Mouse (Mus musculus): ENCODE data around the gene Myocos. TPM values are rescaled to one million over a fixed set of nuclear protein-coding genes. Genes with fewer than 3 reads are reported as not detected.

Gene Myocos
- polyA plus RNA-seq (2015; fragmentation: Nextera tagmentation; extraction: Ambion mirVana) = not detected in 2 replicates

DNA sequence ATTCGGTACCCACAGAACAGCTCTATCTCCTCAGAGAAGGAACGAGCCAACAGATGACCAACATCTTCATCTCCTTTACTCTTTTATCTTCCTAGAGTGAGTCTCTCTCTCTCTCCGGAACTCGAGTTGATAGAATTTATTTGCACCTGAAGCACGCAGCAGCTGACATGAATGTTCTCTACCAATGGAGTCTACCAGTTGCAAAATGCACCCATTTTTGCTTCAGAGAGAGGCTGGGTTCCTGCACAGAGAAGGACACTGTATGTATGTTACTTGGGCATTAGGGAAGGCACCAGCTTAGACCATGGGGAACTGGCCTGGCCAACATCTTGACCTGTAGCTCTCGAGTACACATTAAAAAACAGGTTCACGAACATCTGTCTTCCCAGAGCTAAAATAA, at the start of gene Myocos:
Myocos (minus strand) TSS at position 101 of the 400 bp plus-strand sequence.
- no peak for ATAC-seq (replicated peaks; ENCODE audit: low FRiP score)
- H3K4me1 ChIP-seq = no peaks in the 10 kb centered on the region
- H3K9me3 ChIP-seq (replicated peaks) = no peaks in the 10 kb centered on the region
- no peak within 1 kb of the TSS for H3K27ac ChIP-seq
- no peak within 1 kb of the TSS for H3K4me3 ChIP-seq (replicated peaks)
- H3K4me2 ChIP-seq = no peak within 1 kb of the TSS
- no peaks in the 10 kb centered on the region for H3K27me3 ChIP-seq
- H3K36me3 ChIP-seq = no peaks in the 10 kb centered on the region
- WGBS = 87% methylated on average over 7 of the region's 7 CpGs
- no peak within 1 kb of the TSS for H3K9ac ChIP-seq

- 44% methylated on average over 8 of the region's 8 CpGs for WGBS
- Histone ChIP-seq H3K27me3 (no peaks in the 10 kb centered on the region), H3K9ac (no peak overlapping the region), H3K4me2 (no peak overlapping the region), H3K4me1 (no peaks in the 10 kb centered on the region), H3K27ac (no peak overlapping the region), H3K36me3 (peaks cover 79% of the 10 kb centered on the region), H3K4me3 (replicated peaks) (no peak overlapping the region), H3K9me3 (replicated peaks) (no peaks in the 10 kb centered on the region)
- ATAC-seq (replicated peaks; ENCODE audit: low FRiP score) = no peak
Measured at GRCm38 (mm10) chr1:162700389-162701066, 42.5 kb upstream of the Myocos start.

- Histone ChIP-seq H3K4me3 (replicated peaks) (no peak overlapping the region), H3K4me2 (no peak overlapping the region), H3K27ac (no peak overlapping the region), H3K36me3 (peaks cover 82% of the 10 kb centered on the region), H3K4me1 (no peaks in the 10 kb centered on the region), H3K27me3 (no peaks in the 10 kb centered on the region), H3K9ac (no peak overlapping the region), H3K9me3 (replicated peaks) (no peaks in the 10 kb centered on the region)
- ATAC-seq (replicated peaks; ENCODE audit: low FRiP score) = no peak
- 95% methylated on average over 6 of the region's 6 CpGs for WGBS
Measured at GRCm38 (mm10) chr1:162697866-162698265, 39.8 kb upstream of the Myocos start.

DNA sequence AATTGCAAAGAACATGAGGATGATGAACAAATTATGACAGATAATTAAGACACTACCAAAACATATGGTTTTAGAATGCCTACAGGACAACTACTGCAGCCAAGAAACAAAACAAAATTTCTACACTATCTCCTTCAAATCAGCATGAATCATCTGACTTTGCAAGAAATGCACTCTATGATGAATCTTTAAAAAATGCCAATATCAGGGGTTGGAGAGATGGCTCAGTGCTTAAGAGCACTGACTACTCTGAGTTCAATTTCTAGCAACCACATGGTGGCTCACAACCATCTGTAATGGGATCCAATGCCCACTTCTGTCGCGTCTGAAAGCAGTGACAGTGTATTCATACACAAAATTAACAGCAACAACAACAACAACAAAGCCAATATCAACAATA, 35.7 kb upstream of the Myocos start:
- WGBS = 70% methylated on average over 2 of the region's 2 CpGs
- no peaks in the 10 kb centered on the region for H3K27me3 ChIP-seq
- H3K9me3 ChIP-seq (replicated peaks) = no peaks in the 10 kb centered on the region
- H3K9ac ChIP-seq = no peak overlapping the region
- H3K4me3 ChIP-seq (replicated peaks) = no peak overlapping the region
- H3K4me1 ChIP-seq = no peaks in the 10 kb centered on the region
- ATAC-seq (replicated peaks; ENCODE audit: low FRiP score) = no peak
- H3K27ac ChIP-seq = no peak overlapping the region
- H3K36me3 ChIP-seq = peaks cover 89% of the 10 kb centered on the region
- no peak overlapping the region for H3K4me2 ChIP-seq

- Histone ChIP-seq H3K9me3 (replicated peaks) (no peaks in the 10 kb centered on the region), H3K27ac (peak overlapping the region; percentile 45; the same call in 1 of the 2 replicates), H3K4me1 (peaks cover 9% of the 10 kb centered on the region), H3K9ac (peak overlapping the region; percentile 40), H3K4me2 (peak overlapping the region; percentile 74), H3K27me3 (no peaks in the 10 kb centered on the region), H3K36me3 (peaks cover 19% of the 10 kb centered on the region), H3K4me3 (replicated peaks) (peak overlapping the region; percentile 43)
- 4% methylated on average over 11 of the region's 11 CpGs for WGBS
- peak; percentile 91 for ATAC-seq (replicated peaks; ENCODE audit: low FRiP score)
Measured at GRCm38 (mm10) chr1:162665486-162666174, 7.6 kb upstream of the Myocos start.

GRCm38 (mm10) chr1:162664826-162665475, 6.9 kb upstream of the Myocos start:
- H3K4me2 ChIP-seq = peak overlapping the region; percentile 74; the same call in 1 of the 2 replicates
- no peaks in the 10 kb centered on the region for H3K9me3 ChIP-seq (replicated peaks)
- 13% methylated on average over 10 of the region's 10 CpGs for whole genome bisulfite sequencing
- H3K4me1 ChIP-seq = peaks cover 9% of the 10 kb centered on the region
- H3K36me3 ChIP-seq = peaks cover 12% of the 10 kb centered on the region
- no peak overlapping the region for H3K9ac ChIP-seq
- H3K27ac ChIP-seq = no peak overlapping the region
- no peaks in the 10 kb centered on the region for H3K27me3 ChIP-seq
- H3K4me3 ChIP-seq (replicated peaks) = no peak overlapping the region
- peak; percentile 98 for ATAC-seq (replicated peaks; ENCODE audit: low FRiP score)

DNA sequence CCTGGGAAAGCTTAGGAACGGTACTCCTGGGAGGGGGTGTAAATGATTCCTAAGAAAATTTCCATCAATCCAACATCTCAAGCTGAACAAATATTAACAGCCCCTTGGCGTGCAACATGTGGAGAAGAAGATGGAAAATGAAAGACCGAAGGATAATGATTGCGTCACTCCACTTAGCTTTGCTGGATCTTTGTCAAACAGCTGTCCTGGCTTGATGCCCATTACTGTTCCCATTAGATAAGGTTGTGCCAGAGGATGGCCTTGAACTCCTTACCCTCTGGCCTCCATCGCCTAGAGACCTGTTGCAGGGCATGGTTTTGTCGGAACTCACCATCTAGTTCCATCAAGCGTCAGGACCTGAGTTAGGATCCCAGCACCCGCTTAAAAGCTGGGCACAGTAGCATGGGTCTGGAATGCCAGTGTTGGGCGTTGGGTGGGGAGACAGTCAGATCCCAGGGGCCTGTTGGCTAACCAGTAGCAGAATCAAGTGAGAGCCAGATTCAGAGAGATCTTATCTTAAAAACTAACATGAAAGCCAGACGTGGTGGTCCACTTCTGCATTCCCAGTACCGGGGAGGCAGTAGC, 2.3 kb upstream of the Myocos start:
- 79% methylated on average over 11 of the region's 11 CpGs for WGBS
- Histone ChIP-seq H3K4me3 (replicated peaks) (no peak overlapping the region), H3K4me2 (no peak overlapping the region)

DNA sequence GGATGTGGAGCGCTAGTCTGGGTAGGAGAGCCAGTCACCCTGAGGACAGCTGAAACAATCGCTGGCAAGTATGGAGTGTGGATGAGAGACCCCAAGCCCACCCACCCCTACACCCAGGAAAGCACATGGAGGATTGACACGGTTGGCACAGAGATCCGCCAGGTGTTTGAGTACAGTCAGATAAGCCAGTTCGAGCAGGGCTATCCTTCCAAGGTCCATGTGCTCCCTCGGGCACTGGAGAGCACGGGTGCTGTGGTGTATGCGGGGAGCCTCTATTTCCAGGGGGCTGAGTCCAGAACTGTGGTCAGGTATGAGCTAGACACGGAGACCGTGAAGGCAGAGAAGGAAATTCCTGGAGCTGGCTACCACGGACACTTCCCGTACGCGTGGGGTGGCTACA, 9.6 kb downstream of the Myocos start:
- WGBS = 88% methylated on average over 14 of the region's 14 CpGs
- Histone ChIP-seq H3K27ac (no peak overlapping the region), H3K4me1 (no peaks in the 10 kb centered on the region), H3K27me3 (no peaks in the 10 kb centered on the region), H3K4me3 (replicated peaks) (no peak overlapping the region), H3K9me3 (replicated peaks) (no peaks in the 10 kb centered on the region), H3K4me2 (no peak overlapping the region), H3K36me3 (no peaks in the 10 kb centered on the region), H3K9ac (no peak overlapping the region)
- ATAC-seq (replicated peaks; ENCODE audit: low FRiP score) = no peak

More for the DNA sequence above, 2.3 kb upstream of the Myocos start:
- ATAC-seq (replicated peaks; ENCODE audit: low FRiP score) = no peak
- Histone ChIP-seq H3K4me1 (0 out of 2 replicates have a peak, but pooled peaks cover 3% of the 10 kb centered on the region), H3K27ac (no peak overlapping the region), H3K9me3 (replicated peaks) (no peaks in the 10 kb centered on the region), H3K36me3 (no peaks in the 10 kb centered on the region), H3K27me3 (no peaks in the 10 kb centered on the region), H3K9ac (no peak overlapping the region)

DNA sequence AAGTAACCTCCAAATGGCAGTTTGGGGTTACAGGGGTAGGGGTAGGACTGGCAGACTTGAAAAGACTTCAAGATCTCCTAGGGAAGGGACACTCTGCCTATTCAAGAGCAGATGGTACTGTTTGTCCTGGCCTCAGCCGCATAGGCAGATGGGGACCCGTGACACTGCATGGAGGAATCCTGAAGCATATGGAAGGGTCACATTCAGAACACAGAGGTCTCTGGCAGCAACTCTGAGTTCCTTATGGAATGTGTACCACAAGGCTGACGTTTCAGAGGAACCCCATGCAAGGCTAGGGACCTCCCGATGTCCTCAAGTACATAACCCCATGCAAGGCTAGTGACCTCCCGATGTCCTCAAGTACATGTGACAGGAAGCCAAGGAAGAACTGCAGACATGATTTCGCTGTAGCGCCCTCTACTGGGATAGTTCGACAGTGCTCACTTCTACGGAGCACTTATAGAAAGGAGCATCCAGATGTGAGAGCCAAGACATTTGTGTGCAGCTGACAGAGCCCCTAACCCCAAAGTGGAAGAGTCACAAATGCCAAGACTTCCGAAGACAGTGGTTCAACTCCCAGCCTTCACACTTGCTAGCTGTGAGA, 11.8 kb downstream of the Myocos start:
- no peak overlapping the region for H3K27ac ChIP-seq
- no peak for ATAC-seq (replicated peaks; ENCODE audit: low FRiP score)
- H3K9me3 ChIP-seq (replicated peaks) = no peaks in the 10 kb centered on the region
- H3K4me3 ChIP-seq (replicated peaks) = no peak overlapping the region
- H3K36me3 ChIP-seq = no peaks in the 10 kb centered on the region
- H3K4me2 ChIP-seq = no peak overlapping the region
- no peaks in the 10 kb centered on the region for H3K4me1 ChIP-seq
- 85% methylated on average over 10 of the region's 10 CpGs for WGBS
- H3K9ac ChIP-seq = no peak overlapping the region
- H3K27me3 ChIP-seq = no peaks in the 10 kb centered on the region

DNA sequence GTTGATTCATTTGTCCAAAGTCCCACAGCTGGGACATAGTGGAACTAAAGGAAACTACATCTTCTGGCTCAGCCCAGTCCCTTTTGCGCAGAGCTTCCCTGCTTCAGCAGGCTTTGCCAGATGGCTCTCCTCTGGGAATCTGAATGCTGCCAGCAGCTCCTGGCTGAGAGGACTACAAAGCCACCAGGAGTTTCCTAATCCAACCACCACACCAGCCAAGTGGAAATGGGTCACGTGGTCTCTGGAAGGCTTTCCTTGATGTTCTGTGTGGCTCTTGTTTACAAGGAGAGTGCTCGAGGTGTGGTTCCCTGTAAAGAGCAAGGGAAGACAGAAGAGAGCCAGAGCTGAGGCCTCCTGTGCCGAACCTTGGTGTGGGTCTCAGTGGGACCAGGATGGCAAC, 14.3 kb downstream of the Myocos start:
- Histone ChIP-seq H3K4me2 (no peak overlapping the region), H3K4me1 (no peaks in the 10 kb centered on the region), H3K27ac (no peak overlapping the region), H3K9me3 (replicated peaks) (no peaks in the 10 kb centered on the region), H3K36me3 (no peaks in the 10 kb centered on the region), H3K9ac (no peak overlapping the region), H3K27me3 (no peaks in the 10 kb centered on the region), H3K4me3 (replicated peaks) (no peak overlapping the region)
- ATAC-seq (replicated peaks; ENCODE audit: low FRiP score) = no peak
- WGBS = 51% methylated on average over 4 of the region's 4 CpGs

DNA sequence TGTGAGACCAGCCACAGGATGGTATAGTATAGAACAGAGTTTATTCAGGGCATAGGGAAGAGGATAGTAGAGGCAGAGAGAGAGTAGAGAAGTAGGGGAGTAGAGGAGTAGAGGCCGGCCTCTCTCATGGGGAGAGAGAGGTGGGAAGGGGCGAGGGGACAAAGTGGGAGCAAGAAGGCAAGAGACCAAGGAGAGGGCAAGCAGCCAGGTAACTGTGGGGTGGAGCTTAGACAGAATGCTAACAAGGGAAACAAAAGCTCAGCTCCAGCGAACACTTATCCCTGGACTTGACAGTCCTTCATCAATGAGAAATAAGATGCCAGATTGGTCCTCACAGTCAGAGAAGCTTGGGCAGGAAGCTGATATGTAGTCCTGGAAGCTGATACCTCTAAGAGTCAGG, 15.4 kb downstream of the Myocos start:
- no peak overlapping the region for H3K9ac ChIP-seq
- H3K36me3 ChIP-seq = no peaks in the 10 kb centered on the region
- H3K9me3 ChIP-seq (replicated peaks) = no peaks in the 10 kb centered on the region
- 76% methylated on average over 3 of the region's 3 CpGs for WGBS
- H3K4me3 ChIP-seq (replicated peaks) = no peak overlapping the region
- ATAC-seq (replicated peaks; ENCODE audit: low FRiP score) = no peak
- H3K4me2 ChIP-seq = no peak overlapping the region
- no peaks in the 10 kb centered on the region for H3K4me1 ChIP-seq
- H3K27me3 ChIP-seq = no peaks in the 10 kb centered on the region
- no peak overlapping the region for H3K27ac ChIP-seq

Data from kidney, embryonic 15.5 days (tissue).